ENCODE assay signal across 9 mouse cellular contexts in the genomic region with DNA sequence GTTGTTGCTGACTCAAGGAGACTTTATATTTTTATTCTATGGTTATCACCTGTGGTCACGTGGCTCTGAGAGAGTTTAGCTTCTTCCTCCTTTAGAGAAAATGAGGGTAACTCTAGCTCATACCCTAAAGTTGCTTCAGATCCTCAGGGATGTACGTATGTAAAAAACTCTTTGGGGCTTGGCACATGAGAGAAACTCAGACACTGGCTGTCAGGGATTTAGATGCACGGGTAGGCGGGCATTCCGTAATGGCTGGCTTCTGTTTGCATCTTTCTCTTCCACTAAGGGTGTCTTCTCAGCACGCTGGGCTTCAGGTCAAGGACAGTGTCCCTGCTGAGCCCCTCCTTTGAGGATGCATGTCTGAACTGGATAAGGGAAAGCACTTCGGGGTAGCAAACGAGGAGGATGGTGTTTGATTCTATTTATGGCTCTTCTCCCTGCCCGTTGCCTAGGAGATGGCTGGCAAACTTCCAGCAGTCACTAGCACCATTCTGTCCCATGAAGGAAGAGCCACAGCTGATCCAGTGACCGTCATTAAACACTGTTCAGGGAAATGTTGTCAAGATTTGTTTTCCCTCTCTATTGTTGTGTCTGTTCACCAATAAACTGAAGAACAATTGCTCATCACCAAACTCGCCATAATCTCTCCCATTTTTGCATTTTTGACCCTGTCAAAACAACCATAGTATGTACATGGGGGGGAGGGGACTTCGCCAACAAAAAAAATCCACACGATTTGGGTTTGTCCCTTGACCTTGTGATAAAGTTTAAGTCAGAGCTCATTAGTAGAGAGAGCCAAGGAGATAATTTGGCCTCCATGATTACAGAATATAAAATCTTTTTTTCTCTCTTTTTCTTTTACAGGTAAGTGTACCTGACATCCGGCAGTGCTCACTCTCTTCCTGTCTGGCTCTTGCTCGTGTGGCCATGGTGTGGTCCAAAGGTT.
DNase-seq lines count a peak whose midpoint lies in the region; ATAC-seq and TF ChIP-seq lines count a peak whose summit lies in the region.
"Had no signal": no experiment of that assay in that cellular context is flagged by ENCODE, and none has a peak within 500 bp of the region (broad histone marks: within the 10 kb centered on the region; RNA-seq: fewer than 3 reads in every experiment).

No protein-coding gene starts in this region.

- H3K4me1 ChIP-seq in cerebellum, adult 2 months (ENCODE audit: control insufficient read depth, insufficient read depth, low read length): peaks cover 3% of the 10 kb centered on the region; the same call in 1 of the 2 replicates
- H3K4me1 ChIP-seq in intestine, postnatal 0 days (replicated peaks; ENCODE audit: control insufficient read depth, insufficient read depth, low read length): peaks cover 5% of the 10 kb centered on the region; the same call in 1 of the 2 replicates
- H3K4me1 ChIP-seq: liver, embryonic 15.5 days had no signal

- no peak overlapping the region for H3K9ac ChIP-seq in intestine, postnatal 0 days (ENCODE audit: low read depth, low read length)
- H3K9ac ChIP-seq: liver, embryonic 15.5 days had no signal

- TF ChIP-seq POLR2A in cerebellum, adult 2 months (IDR thresholded peaks at IDR 0.05; ENCODE audit: borderline replicate concordance, insufficient read depth, low read length): no peak

- intact Hi-C loops in left cerebral cortex, postnatal 25 days (cut with DNase I): loop anchor here (10.0 kb wide), 1 partner anchor 760 kb away; no protein-coding TSS in a partner anchor

- DNase-seq in embryo, embryonic 10 days (ENCODE audit: low spot score): peak; percentile 51
- DNase-seq in embryo, embryonic 9.5 days (ENCODE audit: extremely low spot score): no peak
- DNase-seq in cerebellum, adult 2 months: peak; percentile 90 to 91
- DNase-seq in gastrocnemius, postnatal 25 days: peak; percentile 63
- DNase-seq in left cerebral cortex, postnatal 25 days (ENCODE audit: low spot score in 2 of 2): peak; percentile 78 to 82
- peak; percentile 40 for DNase-seq in retina, adult 2 months (ENCODE audit: low read depth, low spot score)

- no peak for TF ChIP-seq CTCF in cerebellum, adult 2 months (IDR thresholded peaks at IDR 0.05; ENCODE audit: borderline replicate concordance, insufficient read depth, low read depth, low read length)
- no peak for TF ChIP-seq CTCF in intestine, postnatal 0 days (IDR thresholded peaks at IDR 0.05; ENCODE audit: low read depth)

- H3K4me2 ChIP-seq in intestine, postnatal 0 days (replicated peaks; ENCODE audit: low read depth): peak overlapping the region; percentile 18
- H3K4me2 ChIP-seq: liver, embryonic 15.5 days had no signal

- no peak for ATAC-seq in intestine, postnatal 0 days
- ATAC-seq in erythroblast, adult 5-6 weeks (replicated peaks; ENCODE audit: low FRiP score, poor library complexity, severe bottlenecking): no peak

- peak overlapping the region; percentile 72 for H3K4me3 ChIP-seq in cerebellum, adult 2 months (replicated peaks; ENCODE audit: insufficient read depth, low read depth, low read length)
- H3K4me3 ChIP-seq in intestine, postnatal 0 days (ENCODE audit: low read depth, low read length): no peak overlapping the region
- H3K4me3 ChIP-seq: liver, embryonic 15.5 days had no signal

- no peaks in the 10 kb centered on the region for H3K27me3 ChIP-seq in cerebellum, adult 2 months (ENCODE audit: control insufficient read depth, insufficient read depth, low read length)
- H3K27me3 ChIP-seq in intestine, postnatal 0 days (replicated peaks; ENCODE audit: control insufficient read depth, insufficient read depth, low read length): no peaks in the 10 kb centered on the region
- H3K27me3 ChIP-seq: liver, embryonic 15.5 days had no signal

- no peaks in the 10 kb centered on the region for H3K36me3 ChIP-seq in intestine, postnatal 0 days (ENCODE audit: control insufficient read depth, insufficient read depth)
- H3K36me3 ChIP-seq: liver, embryonic 15.5 days had no signal

- H3K9me3 ChIP-seq in intestine, postnatal 0 days (ENCODE audit: control insufficient read depth): no peaks in the 10 kb centered on the region
- H3K9me3 ChIP-seq: liver, embryonic 15.5 days had no signal

- WGBS in cerebellum, adult 2 months: 15% methylated on average over 15 of the region's 15 CpGs
- WGBS in intestine, postnatal 0 days: 34% methylated on average over 15 of the region's 15 CpGs

- peak overlapping the region; percentile 71 for H3K27ac ChIP-seq in cerebellum, adult 2 months (ENCODE audit: insufficient read depth, low read length)
- H3K27ac ChIP-seq in intestine, postnatal 0 days (ENCODE audit: low read depth, low read length): no peak overlapping the region
- H3K27ac ChIP-seq: liver, embryonic 15.5 days had no signal
